1 mouse cellular context compared by ENCODE assay signal in genomic region chr8:122605367-122605766, GRCm38 (mm10).
A peak's percentile ranks its signal among the peaks of the same experiment; 100 is the strongest.
TF ChIP-seq lines count a peak whose summit lies in the region.

No protein-coding gene starts in this region.

TF ChIP-seq in CH12.LX, 34 proteins besides CTCF, POLR2A, EP300 and RAD21:
- TF ChIP-seq BHLHE40 (IDR thresholded peaks at IDR 0.05; ENCODE audit: low read depth, low read length) (peak; percentile 61), HCFC1 (IDR thresholded peaks at IDR 0.05; ENCODE audit: low read depth, low read length) (no peak), MAFK (IDR thresholded peaks at IDR 0.05; ENCODE audit: insufficient replicate concordance, low read length) (no peak), TBP (conservative IDR thresholded peaks at IDR 0.05; ENCODE audit: low read depth, low read length) (0 out of 2 replicates have a peak, but pooled peaks have one; percentile 50), MEF2A (IDR thresholded peaks at IDR 0.05; ENCODE audit: borderline replicate concordance, low read depth, low read length) (peak; percentile 90), USF2 (conservative IDR thresholded peaks at IDR 0.05; ENCODE audit: low read depth, low read length) (no peak), ZKSCAN1 (IDR thresholded peaks at IDR 0.05; ENCODE audit: borderline replicate concordance, low read depth, low read length) (no peak), SIN3A (IDR thresholded peaks at IDR 0.05; ENCODE audit: low read length) (0 out of 2 replicates have a peak, but pooled peaks have one; percentile 56), USF1 (IDR thresholded peaks at IDR 0.05; ENCODE audit: low read depth, low read length) (no peak), PAX5 (IDR thresholded peaks at IDR 0.05; ENCODE audit: low read length) (no peak), MXI1 (IDR thresholded peaks at IDR 0.05; ENCODE audit: low read depth, low read length) (peak; percentile 89), MYC (IDR thresholded peaks at IDR 0.05; ENCODE audit: low read depth, low read length) (peak; percentile 95), ZC3H11A (IDR thresholded peaks at IDR 0.05; ENCODE audit: low read depth, low read length) (no peak), NELFE (IDR thresholded peaks at IDR 0.05; ENCODE audit: low read depth, low read length) (no peak), IRF4 (IDR thresholded peaks at IDR 0.05; ENCODE audit: low read depth, low read length) (peak; percentile 80), MAX (IDR thresholded peaks at IDR 0.05; ENCODE audit: low read length) (peak; percentile 90), TCF12 (IDR thresholded peaks at IDR 0.05; ENCODE audit: low read depth, low read length) (peak; percentile 62), MAZ (IDR thresholded peaks at IDR 0.05; ENCODE audit: low read depth, low read length) (0 out of 2 replicates have a peak, but pooled peaks have one; percentile 43), CHD2 (IDR thresholded peaks at IDR 0.05; ENCODE audit: low read length) (peak; percentile 33; the same call in 1 of the 2 replicates), ETS1 (conservative IDR thresholded peaks at IDR 0.05; ENCODE audit: low read depth, low read length) (peak; percentile 49; the same call in 1 of the 2 replicates), SMC3 (IDR thresholded peaks at IDR 0.05; ENCODE audit: low read depth, low read length) (no peak; the same call in 1 of the 2 replicates), JUND (conservative IDR thresholded peaks at IDR 0.05; ENCODE audit: low read depth, low read length) (no peak), ZNF384 (IDR thresholded peaks at IDR 0.05; ENCODE audit: low read depth, low read length) (0 out of 2 replicates have a peak, but pooled peaks have one; percentile 55)
